Mouse (Mus musculus): ENCODE measurements around the gene Mroh8.

GRCm38 (mm10) chr2:157306091-157307032 is 27.0 kb upstream of the Mroh8 start:
- no peak for TF ChIP-seq CTCF (conservative IDR thresholded peaks at IDR 0.05; ENCODE audit: low read length)
- no peak for TF ChIP-seq POU5F1 (IDR thresholded peaks at IDR 0.05; ENCODE audit: borderline replicate concordance, low read length)

Data from E14TG2a.4 (cell line).